Mouse (Mus musculus) embryo, embryonic 9.5 days (tissue): ENCODE data around the gene Gm15080.
"Not testable (repeated sequence)": the region's sequence is repeated elsewhere in the genome, so short reads cannot be mapped to it uniquely, and the experiment has no call there.

Experiments
- DNase-seq: peaks from one replicate; pipeline ENCODE4 v3.0.0-alpha.2; 2017; ENCODE audit errors: extremely low spot score

Gene Gm15080

DNA sequence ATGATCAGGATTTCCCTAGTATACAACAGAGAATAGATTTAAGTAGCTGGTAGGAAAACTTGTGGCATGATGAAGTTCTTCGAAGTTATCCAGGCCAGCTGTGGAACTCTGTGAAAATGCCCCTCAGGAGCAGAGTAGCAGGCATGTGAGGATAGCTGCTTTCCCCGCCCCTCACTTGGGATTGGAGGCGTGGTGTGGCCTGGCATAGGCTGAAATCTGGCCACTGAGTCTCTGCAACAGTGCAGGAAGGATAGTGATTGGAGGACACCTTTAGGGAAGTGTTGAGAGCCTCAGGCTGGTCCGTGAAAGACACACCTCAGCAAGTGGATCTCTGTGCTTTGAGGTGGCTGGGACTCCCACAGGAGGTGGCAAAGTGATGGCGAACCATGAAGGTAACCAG lies at the start of gene Gm15080:
Gm15080 (plus strand) TSS at position 301 of the 400 bp plus-strand sequence.
- DNase-seq, result not testable (repeated sequence)
